Mouse (Mus musculus) limb, embryonic 10.5 days (tissue): Measurements from ENCODE around the gene Chst3. TPM values are rescaled to one million over a fixed set of nuclear protein-coding genes. Genes with fewer than 3 reads are reported as not detected.
"Not testable (repeated sequence)": the region's sequence is repeated elsewhere in the genome, so short reads cannot be mapped to it uniquely, and the experiment has no call there.

Source experiments
- DNase-seq: peaks from one replicate; pipeline ENCODE4 v3.0.0-alpha.2; 2017; ENCODE audit warnings: low spot score
- H3K27ac ChIP-seq: fragments of 300-500 bp; sonication (generic); 2 replicates; pipeline ENCODE4 v1.5.1; 2016; ENCODE audit warnings: mild to moderate bottlenecking
- H3K27me3 ChIP-seq: fragments of 300-500 bp; sonication (generic); 2 replicates; pipeline ENCODE4 v1.6.1; 2016; ENCODE audit warnings: low read depth, mild to moderate bottlenecking; ENCODE audit not compliant: poor library complexity, severe bottlenecking
- H3K36me3 ChIP-seq: fragments of 300-500 bp; sonication (generic); 2 replicates; pipeline ENCODE4 v1.6.1; 2016; ENCODE audit warnings: mild to moderate bottlenecking, moderate library complexity
- H3K4me1 ChIP-seq: fragments of 300-500 bp; sonication (generic); 2 replicates; pipeline ENCODE4 v1.6.1; 2016
- H3K4me3 ChIP-seq: fragments of 300-500 bp; sonication (generic); 2 replicates; pipeline ENCODE4 v1.5.1; 2016; ENCODE audit warnings: mild to moderate bottlenecking, moderate library complexity
- H3K9me3 ChIP-seq: fragments of 300-500 bp; sonication (generic); replicated peaks from 2 replicates; pipeline ENCODE4 v1.6.1; 2016; ENCODE audit warnings: mild to moderate bottlenecking
- WGBS: fragments of 180-500 bp; shearing (Covaris S2); methylation state at CpG from one replicate; pipeline ENCODE4 v1.1.7; 2016; 5-methylcytosine and 5-hydroxymethylcytosine counted together
- polyA plus RNA-seq: library from polyadenylated mRNA; unstranded; fragments of >200 nt; fragmentation: Nextera tagmentation; extraction: Ambion mirVana; gene quantifications from 2 replicates; pipeline ENCODE4 v1.2.1, GENCODE M21; 2016

Chst3 gene
- polyA plus RNA-seq, 1 experiment from 2014 or later: 2.0 TPM

DNA sequence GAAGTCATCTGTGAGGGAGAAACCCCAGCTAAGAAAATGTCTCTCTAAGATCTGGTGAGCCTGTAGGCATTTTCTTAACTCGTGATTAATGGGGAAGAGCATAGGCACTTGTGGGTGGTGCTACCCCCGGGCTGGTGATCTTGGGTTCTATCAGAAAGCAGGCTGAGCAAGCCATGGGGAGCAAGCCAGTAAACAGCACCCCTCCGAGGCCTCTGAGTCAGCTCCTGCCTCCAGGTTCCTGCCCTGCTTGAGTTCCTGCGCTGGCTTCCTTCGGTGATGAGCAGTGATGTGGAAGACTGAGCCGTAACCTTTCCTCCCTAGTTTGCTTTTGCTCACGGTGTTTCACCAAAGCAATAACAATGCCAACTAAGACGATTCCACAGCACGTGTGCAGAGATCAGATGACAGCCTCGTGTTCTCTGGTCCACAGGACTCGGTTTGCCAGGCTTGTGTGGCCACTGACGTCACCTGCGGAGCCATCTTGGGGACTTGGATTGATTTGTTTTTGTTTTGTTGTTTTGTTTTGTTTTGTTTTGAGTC is 31.4 kb upstream of the Chst3 start:
- H3K4me3 ChIP-seq: no peak overlapping the region
- H3K36me3 ChIP-seq: no peaks in the 10 kb centered on the region
- WGBS: 88% methylated on average over 13 of the region's 13 CpGs
- no peak for DNase-seq
- H3K27ac ChIP-seq: no peak overlapping the region
- H3K27me3 ChIP-seq: no peaks in the 10 kb centered on the region
- H3K9me3 ChIP-seq: no peaks in the 10 kb centered on the region
- no peaks in the 10 kb centered on the region for H3K4me1 ChIP-seq

GRCm38 (mm10) chr10:60248345-60248744 is 29.3 kb upstream of the Chst3 start:
- not testable (repeated sequence) for H3K27ac ChIP-seq, DNase-seq, H3K36me3 ChIP-seq, H3K4me1 ChIP-seq, H3K27me3 ChIP-seq, H3K9me3 ChIP-seq, H3K4me3 ChIP-seq
- WGBS: 72% methylated on average over 3 of the region's 3 CpGs

DNA sequence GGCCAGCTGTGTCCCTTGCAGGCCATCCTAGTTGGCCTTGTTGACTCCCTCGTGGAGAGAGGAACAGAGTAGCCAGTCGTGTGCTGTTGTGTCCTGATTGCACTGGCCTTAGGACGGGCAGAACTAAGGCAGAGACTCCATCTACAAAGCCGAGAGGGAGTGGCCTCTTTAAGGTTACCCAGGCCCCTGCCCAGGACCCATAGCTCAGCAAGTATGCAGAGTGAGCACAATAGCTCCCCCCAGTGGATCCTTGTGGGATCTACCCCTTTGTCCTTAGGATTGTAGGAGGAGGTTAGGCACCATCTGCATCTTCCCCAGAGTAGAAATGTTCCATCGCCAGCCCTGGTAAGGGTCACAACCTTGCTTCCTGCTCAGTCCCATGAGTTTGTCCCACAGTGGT is 27.5 kb upstream of the Chst3 start:
- peak; percentile 58 for DNase-seq
- H3K4me1 ChIP-seq: no peaks in the 10 kb centered on the region; the same call in 1 of the 2 replicates
- no peaks in the 10 kb centered on the region for H3K9me3 ChIP-seq
- H3K4me3 ChIP-seq: no peak overlapping the region
- H3K27ac ChIP-seq: no peak overlapping the region
- no peaks in the 10 kb centered on the region for H3K27me3 ChIP-seq
- no peaks in the 10 kb centered on the region for H3K36me3 ChIP-seq
- WGBS: 30% methylated on average over 5 of the region's 5 CpGs

DNA sequence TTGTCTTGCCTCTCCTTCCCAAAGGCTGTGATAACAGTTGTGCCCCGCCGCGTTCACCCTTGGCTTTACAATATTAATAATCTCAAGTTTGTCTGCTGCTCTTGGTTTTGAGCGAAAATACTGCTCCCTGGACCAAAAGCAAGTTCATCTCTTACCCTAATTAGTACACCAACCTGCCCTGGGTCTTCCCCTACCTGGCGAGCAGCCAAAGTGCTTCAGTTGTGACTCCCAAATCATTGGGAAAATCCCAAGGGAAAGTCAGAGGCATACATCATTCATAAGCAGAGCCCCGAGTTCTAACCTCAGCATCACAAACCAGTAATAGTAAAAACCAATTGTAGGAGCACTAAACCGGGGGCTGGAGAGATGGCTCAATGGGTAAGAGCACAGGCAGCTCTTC is 26.6 kb upstream of the Chst3 start:
- Histone ChIP-seq H3K27ac (no peak overlapping the region), H3K9me3 (no peaks in the 10 kb centered on the region), H3K27me3 (no peaks in the 10 kb centered on the region), H3K4me3 (no peak overlapping the region), H3K4me1 (no peaks in the 10 kb centered on the region; the same call in 1 of the 2 replicates), H3K36me3 (no peaks in the 10 kb centered on the region)
- WGBS: 83% methylated on average over 7 of the region's 7 CpGs
- DNase-seq: no peak

GRCm38 (mm10) chr10:60245041-60245440 is 26.0 kb upstream of the Chst3 start:
- H3K4me1 ChIP-seq: no peaks in the 10 kb centered on the region; the same call in 1 of the 2 replicates
- whole genome bisulfite sequencing: 3% methylated on average over 8 of the region's 8 CpGs
- no peak overlapping the region for H3K4me3 ChIP-seq
- no peaks in the 10 kb centered on the region for H3K27me3 ChIP-seq
- H3K36me3 ChIP-seq: no peaks in the 10 kb centered on the region
- H3K9me3 ChIP-seq: no peaks in the 10 kb centered on the region
- peak; percentile 91 for DNase-seq
- no peak overlapping the region for H3K27ac ChIP-seq

DNA sequence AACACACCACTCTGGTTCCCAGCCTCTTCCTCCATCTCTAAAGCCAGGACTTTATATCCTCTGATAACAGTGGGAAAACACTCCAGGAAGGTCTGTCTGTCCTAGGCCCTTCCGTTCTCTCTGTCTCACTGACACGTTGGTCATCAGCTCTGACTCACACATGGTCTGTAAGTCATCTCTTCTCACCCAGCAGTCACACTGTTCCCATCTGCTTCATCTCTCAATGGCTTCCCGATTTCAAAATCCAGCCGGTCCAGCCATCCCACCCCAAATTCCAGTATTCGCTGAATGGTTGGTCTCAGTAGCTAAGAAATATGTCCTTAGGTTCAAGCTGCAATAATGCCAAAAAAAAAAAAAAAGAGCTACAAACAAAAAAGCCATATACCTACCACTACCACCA is 24.9 kb upstream of the Chst3 start:
- no peaks in the 10 kb centered on the region for H3K27me3 ChIP-seq
- no peaks in the 10 kb centered on the region; the same call in 1 of the 2 replicates for H3K4me1 ChIP-seq
- DNase-seq: no peak
- WGBS: 89% methylated on average over 5 of the region's 5 CpGs
- H3K4me3 ChIP-seq: no peak overlapping the region
- H3K9me3 ChIP-seq: no peaks in the 10 kb centered on the region
- H3K27ac ChIP-seq: no peak overlapping the region
- no peaks in the 10 kb centered on the region for H3K36me3 ChIP-seq

- no peak for DNase-seq
- Histone ChIP-seq H3K9me3 (no peaks in the 10 kb centered on the region), H3K4me3 (no peak overlapping the region), H3K4me1 (no peaks in the 10 kb centered on the region; the same call in 1 of the 2 replicates), H3K36me3 (no peaks in the 10 kb centered on the region), H3K27me3 (no peaks in the 10 kb centered on the region), H3K27ac (no peak overlapping the region)
- WGBS: 85% methylated on average over 6 of the region's 6 CpGs
Measured at GRCm38 (mm10) chr10:60240416-60240815, 21.4 kb upstream of the Chst3 start.

DNA sequence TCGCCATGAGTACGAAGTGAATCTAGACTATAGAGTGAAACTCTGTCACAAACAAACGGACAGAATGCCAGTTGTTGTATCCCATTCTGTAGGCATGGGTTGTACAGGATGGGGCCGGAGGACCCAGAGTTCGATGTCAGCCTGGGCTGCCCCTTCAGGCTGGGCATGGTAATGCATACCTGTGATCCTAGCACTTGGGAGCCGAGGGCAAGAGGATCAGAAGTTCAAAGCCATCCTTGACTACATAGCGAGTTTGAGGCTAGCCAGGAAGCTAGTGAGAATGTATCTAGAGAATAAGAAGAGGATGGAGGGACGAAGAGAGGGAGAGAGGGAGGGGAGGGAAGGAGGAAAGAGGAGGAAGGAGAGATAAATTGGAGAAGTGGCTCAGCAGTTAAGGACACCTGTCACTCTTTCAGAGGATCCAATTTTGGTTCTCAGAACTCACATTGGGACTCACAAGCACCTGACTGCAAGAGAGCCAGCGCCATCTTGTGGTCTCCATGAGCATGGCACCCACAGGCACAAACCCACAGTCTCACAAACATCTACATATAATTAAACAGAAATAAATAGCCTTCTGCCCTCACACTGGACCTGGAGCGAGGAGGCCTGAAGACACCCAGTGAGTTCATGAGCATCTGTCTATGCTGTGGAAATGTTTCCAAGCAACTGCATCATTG is 18.6 kb upstream of the Chst3 start:
- Histone ChIP-seq H3K4me3 (no peak overlapping the region), H3K27ac (no peak overlapping the region), H3K27me3 (no peaks in the 10 kb centered on the region), H3K9me3 (no peaks in the 10 kb centered on the region), H3K4me1 (no peaks in the 10 kb centered on the region), H3K36me3 (no peaks in the 10 kb centered on the region)
- WGBS: 65% methylated on average over 10 of the region's 10 CpGs
- peak; percentile 64 for DNase-seq

DNA sequence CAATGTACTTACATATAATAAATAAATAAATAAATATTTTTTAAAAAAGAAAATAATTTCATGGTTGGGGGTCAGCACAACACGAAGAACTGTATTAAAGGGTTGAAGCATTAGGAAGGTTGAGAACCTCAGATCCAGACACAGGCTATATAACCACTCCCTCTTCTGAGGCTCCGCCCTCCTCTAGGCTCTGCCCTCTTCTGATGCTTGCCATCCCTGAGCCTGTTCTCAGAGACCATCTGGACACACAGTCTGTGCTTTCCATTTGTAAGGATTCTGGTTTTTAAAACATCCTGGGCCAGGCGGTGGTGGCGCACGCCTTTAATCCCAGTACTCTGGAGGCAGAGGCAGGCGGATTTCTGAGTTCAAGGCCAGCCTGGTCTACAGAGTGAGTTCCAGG is 16.8 kb upstream of the Chst3 start:
- not testable (repeated sequence) for H3K36me3 ChIP-seq, H3K27me3 ChIP-seq, H3K9me3 ChIP-seq, DNase-seq, H3K4me1 ChIP-seq, H3K4me3 ChIP-seq, H3K27ac ChIP-seq
- WGBS: 95% methylated on average over 6 of the region's 6 CpGs

DNA sequence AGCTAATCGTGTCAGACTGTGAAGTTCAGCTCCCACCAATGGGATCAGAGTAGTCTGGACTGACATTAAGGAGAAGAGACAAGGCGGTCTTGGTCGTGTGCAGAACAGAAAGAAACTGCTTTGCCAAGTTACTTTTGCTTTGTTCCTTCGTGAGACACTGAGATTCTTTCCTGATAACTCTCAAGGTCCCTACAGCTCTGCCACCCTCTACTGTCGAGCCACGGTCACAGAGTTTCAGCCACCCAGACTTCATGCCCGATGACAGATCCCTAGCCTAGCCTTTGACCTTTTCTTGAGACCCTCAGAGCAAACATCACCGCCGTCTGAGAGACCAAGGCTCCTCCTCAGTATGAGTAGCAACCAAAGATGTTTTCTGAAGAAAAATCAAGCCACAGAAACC is 14.9 kb upstream of the Chst3 start:
- Histone ChIP-seq H3K27me3 (no peaks in the 10 kb centered on the region), H3K9me3 (no peaks in the 10 kb centered on the region), H3K27ac (no peak overlapping the region), H3K36me3 (no peaks in the 10 kb centered on the region), H3K4me3 (no peak overlapping the region), H3K4me1 (no peaks in the 10 kb centered on the region)
- WGBS: 84% methylated on average over 9 of the region's 9 CpGs
- no peak for DNase-seq

DNA sequence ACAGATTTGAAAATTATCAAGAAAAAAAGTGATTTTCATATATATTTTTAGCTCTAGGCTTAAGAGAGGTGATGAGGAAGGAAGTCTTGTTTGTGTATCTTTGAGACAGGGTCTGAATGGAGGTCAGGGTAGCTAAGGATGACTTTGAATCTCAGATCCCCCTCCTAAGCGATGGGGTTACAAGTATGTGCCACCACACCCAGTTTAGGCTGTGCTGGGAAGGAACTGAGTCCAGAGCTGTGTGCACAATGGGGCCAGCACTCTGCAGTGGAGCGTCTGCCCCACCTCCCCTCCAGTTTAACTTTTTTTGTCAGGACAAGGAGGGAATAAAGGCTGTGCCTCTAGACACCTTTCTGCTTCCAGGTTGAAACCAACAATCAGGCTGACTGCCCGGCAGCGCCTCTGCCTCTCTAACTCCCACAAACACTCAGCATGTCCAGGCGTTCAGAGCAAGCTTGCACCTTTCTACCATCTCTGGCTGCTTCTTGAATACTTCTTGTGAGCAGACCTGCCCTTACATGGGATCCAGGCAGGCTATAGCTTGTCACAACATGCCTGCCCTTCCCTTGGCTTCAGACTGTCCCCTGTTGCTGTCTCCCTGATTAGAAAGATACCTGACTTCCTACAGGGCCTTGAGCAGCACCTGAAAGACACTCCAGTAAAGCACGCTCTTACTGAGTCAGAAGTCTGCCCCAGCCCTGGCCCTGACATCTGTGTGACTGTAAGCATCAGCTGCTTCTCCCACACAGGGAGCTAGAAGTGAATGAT is 11.4 kb upstream of the Chst3 start:
- 73% methylated on average over 6 of the region's 6 CpGs for WGBS
- Histone ChIP-seq H3K4me3 (no peak overlapping the region), H3K27me3 (no peaks in the 10 kb centered on the region), H3K4me1 (no peaks in the 10 kb centered on the region), H3K36me3 (no peaks in the 10 kb centered on the region), H3K9me3 (no peaks in the 10 kb centered on the region), H3K27ac (no peak overlapping the region)
- DNase-seq: no peak

DNA sequence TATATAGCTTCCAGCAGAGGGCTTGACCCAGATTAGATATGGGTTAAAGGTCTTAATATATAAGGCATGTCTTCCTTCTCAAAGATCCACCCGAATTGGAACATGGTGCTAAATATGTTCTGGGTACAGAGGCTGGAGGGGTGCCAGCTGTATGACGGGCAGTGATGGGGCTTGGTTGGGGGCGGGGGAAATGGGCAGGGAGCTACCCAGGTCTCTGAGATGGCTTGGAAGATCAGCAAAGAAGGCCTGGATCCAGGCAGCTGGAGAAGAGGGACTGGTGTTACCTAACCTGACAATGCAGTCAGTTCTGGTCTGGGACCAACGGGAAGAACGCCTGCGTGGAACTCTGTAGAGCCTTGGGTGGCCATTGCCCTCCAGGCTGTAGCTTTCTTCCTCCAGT is 10.1 kb upstream of the Chst3 start:
- H3K27me3 ChIP-seq: no peaks in the 10 kb centered on the region
- no peak for DNase-seq
- WGBS: 91% methylated on average over 6 of the region's 6 CpGs

DNA sequence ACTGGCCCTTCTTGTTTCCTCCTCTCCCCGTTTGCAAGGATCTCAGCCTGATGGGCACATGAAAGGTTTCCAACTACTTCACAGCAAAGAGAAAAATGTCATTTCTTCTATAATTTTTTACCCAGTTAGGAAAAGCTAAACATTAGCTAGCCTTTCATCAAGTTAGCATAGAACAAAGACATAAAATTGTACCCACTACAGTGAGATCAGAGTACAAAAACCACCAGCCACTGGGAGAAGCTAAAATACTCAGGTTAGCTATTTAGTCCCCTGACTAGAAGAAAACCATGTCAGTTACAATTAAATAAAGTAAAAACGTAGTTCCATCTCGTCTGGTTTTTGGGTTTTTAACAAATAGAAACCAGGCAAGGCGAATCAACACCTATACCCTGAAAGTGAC is 8.6 kb upstream of the Chst3 start:
- Histone ChIP-seq H3K27ac (no peak overlapping the region), H3K9me3 (no peaks in the 10 kb centered on the region), H3K4me3 (no peak overlapping the region), H3K4me1 (no peaks in the 10 kb centered on the region), H3K27me3 (no peaks in the 10 kb centered on the region), H3K36me3 (no peaks in the 10 kb centered on the region)
- DNase-seq: no peak
- WGBS: 71% methylated on average over 4 of the region's 4 CpGs

More for the DNA sequence above, 10.1 kb upstream of the Chst3 start:
- H3K4me1 ChIP-seq: no peaks in the 10 kb centered on the region
- no peaks in the 10 kb centered on the region for H3K36me3 ChIP-seq
- H3K9me3 ChIP-seq: no peaks in the 10 kb centered on the region
- no peak overlapping the region for H3K27ac ChIP-seq
- H3K4me3 ChIP-seq: no peak overlapping the region
